Mouse (Mus musculus) brain, embryonic 14.5 days (tissue): ENCODE measurements around the gene Zdhhc12.

Experiments used
- CTCF ChIP-seq: fragments of 200-500 bp; IDR thresholded peaks from 2 replicates; pipeline ENCODE4 v1.5.1; 2012; ENCODE audit warnings: inconsistent platforms, mild to moderate bottlenecking, moderate library complexity, borderline replicate concordance; ENCODE audit not compliant: insufficient read depth, insufficient read length; ENCODE audit errors: extremely low read depth
- POLR2A ChIP-seq: fragments of 200-500 bp; IDR thresholded peaks from 2 replicates; pipeline ENCODE4 v1.6.1; 2012; ENCODE audit warnings: mild to moderate bottlenecking, inconsistent platforms, borderline replicate concordance; ENCODE audit not compliant: poor library complexity, insufficient read depth, insufficient read length, severe bottlenecking; ENCODE audit errors: extremely low read depth

DNA sequence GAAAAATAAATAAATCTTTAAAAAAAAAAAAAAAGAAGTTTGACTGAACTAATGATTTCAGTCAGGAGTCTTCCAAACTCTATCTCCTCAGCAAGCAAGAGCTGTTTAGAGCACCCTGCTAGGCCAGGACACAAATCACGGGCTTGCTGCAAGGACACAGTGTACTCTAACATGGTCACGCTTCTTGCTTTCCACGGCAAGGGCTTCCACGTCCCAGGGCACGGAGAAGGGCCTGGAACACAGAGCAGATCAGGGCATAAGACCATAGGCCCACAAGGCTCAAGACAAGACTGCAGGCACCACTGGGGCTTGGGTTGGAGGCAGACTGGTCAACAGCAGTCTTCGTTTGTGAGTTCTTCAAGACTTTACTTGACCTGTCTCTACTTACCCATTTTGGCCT lies 46.3 kb downstream of the Zdhhc12 start:
- TF ChIP-seq CTCF (no peak), POLR2A (no peak)
